Mouse (Mus musculus) fibroblast of lung, adult 2 months (primary cell): ENCODE data around the gene Gtf2f2.
"Not testable (repeated sequence)": the region's sequence is repeated elsewhere in the genome, so short reads cannot be mapped to it uniquely, and the experiment has no call there.

Experiments
- DNase-seq: peaks from one replicate; pipeline ENCODE4 v3.0.0-alpha.2; 2011; ENCODE audit warnings: low read depth

The Gtf2f2 gene

GRCm38 (mm10) chr14:75998082-75998481, 12.6 kb downstream of the Gtf2f2 start:
- no peak for DNase-seq

- DNase-seq, result no peak
These were observed 18.3 kb downstream of the Gtf2f2 start for GRCm38 (mm10) chr14:75992371-75992770.

GRCm38 (mm10) chr14:75990936-75991335, 19.7 kb downstream of the Gtf2f2 start:
- no peak for DNase-seq

GRCm38 (mm10) chr14:75989168-75989567, 21.5 kb downstream of the Gtf2f2 start:
- no peak for DNase-seq

- DNase-seq, result no peak
These were observed 23.7 kb downstream of the Gtf2f2 start for GRCm38 (mm10) chr14:75986878-75987483.

- DNase-seq, result peak; percentile 45
These were observed 25.6 kb downstream of the Gtf2f2 start for GRCm38 (mm10) chr14:75985112-75985511.

- DNase-seq, result no peak
These were observed 26.8 kb downstream of the Gtf2f2 start for GRCm38 (mm10) chr14:75983891-75984290.

GRCm38 (mm10) chr14:75981231-75981630, 29.4 kb downstream of the Gtf2f2 start:
- no peak for DNase-seq

GRCm38 (mm10) chr14:75976107-75976506, 34.6 kb downstream of the Gtf2f2 start:
- DNase-seq, result no peak

GRCm38 (mm10) chr14:75967291-75967690, 43.4 kb downstream of the Gtf2f2 start:
- DNase-seq, result no peak

GRCm38 (mm10) chr14:75964433-75964832, 46.2 kb downstream of the Gtf2f2 start:
- no peak for DNase-seq

GRCm38 (mm10) chr14:75964000-75964399, 46.7 kb downstream of the Gtf2f2 start:
- DNase-seq, result no peak

- DNase-seq, result no peak
These were observed 47.5 kb downstream of the Gtf2f2 start for GRCm38 (mm10) chr14:75963215-75963614.

GRCm38 (mm10) chr14:75962250-75962649, 48.4 kb downstream of the Gtf2f2 start:
- no peak for DNase-seq

GRCm38 (mm10) chr14:75954766-75955165, 55.9 kb downstream of the Gtf2f2 start, which contains the start of gene Kctd4:
Gene Kctd4 (plus strand): TSS chr14:75955009.
- DNase-seq, result no peak

GRCm38 (mm10) chr14:75953011-75953410, 57.7 kb downstream of the Gtf2f2 start:
- DNase-seq, result no peak

- DNase-seq, result no peak
These were observed 63.0 kb downstream of the Gtf2f2 start for GRCm38 (mm10) chr14:75947674-75948073.

GRCm38 (mm10) chr14:75942365-75942764, 68.3 kb downstream of the Gtf2f2 start:
- DNase-seq, result no peak

- no peak for DNase-seq
These were observed 69.2 kb downstream of the Gtf2f2 start for GRCm38 (mm10) chr14:75941500-75941899.

- DNase-seq, result no peak
These were observed 73.0 kb downstream of the Gtf2f2 start for GRCm38 (mm10) chr14:75937714-75938113.

- DNase-seq, result no peak
These were observed 76.3 kb downstream of the Gtf2f2 start for GRCm38 (mm10) chr14:75934359-75934758.

- DNase-seq, result no peak
These were observed 79.4 kb downstream of the Gtf2f2 start for GRCm38 (mm10) chr14:75931266-75931665.

GRCm38 (mm10) chr14:75929713-75930112, 81.0 kb downstream of the Gtf2f2 start:
- DNase-seq, result not testable (repeated sequence)

GRCm38 (mm10) chr14:75923314-75924052, 87.2 kb downstream of the Gtf2f2 start:
- DNase-seq, result no peak
